12 mouse cellular contexts compared by ENCODE assay signal in the genomic region with DNA sequence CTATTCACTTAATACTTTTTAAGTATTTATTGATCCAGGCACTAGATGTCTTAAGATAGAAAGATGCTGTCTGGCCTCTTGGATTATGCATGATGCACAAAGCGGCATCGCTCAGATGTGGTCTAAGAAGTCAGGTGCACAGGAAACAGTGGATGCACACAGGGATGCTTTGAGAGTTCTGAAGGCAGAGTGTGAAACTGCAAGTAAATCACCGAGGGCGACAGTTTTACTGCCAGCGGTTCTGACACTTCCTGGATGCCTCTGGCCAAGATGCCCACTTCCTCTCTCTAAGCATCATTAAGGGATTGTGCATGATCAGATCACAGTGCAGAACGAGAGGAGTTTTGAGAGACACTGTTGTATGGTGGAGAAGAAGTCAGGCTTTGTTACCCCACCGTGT. TPM values are rescaled to one million over a fixed set of nuclear protein-coding genes. Genes with fewer than 3 reads are reported as not detected.
A peak's percentile ranks its signal among the peaks of the same experiment; 100 is the strongest.
DNase-seq lines count a peak whose midpoint lies in the region; ATAC-seq lines count a peak whose summit lies in the region.
"Had no signal": no experiment of that assay in that cellular context is flagged by ENCODE, and none has a peak within 500 bp of the region (broad histone marks: within the 10 kb centered on the region; RNA-seq: fewer than 3 reads in every experiment).

No protein-coding gene starts in this region.

- peak; percentile 29 to 45 for DNase-seq in spleen, postnatal 36 days (ENCODE audit: low spot score in 2 of 2)
- DNase-seq in spleen, postnatal 4 days (ENCODE audit: low spot score in 2 of 2), result no peak
- no peak for DNase-seq in liver, embryonic 11.5 days (ENCODE audit: low spot score)
- no peak for DNase-seq in gastrocnemius, postnatal 36 days
- DNase-seq in hindbrain, embryonic 11.5 days (ENCODE audit: low spot score), result no peak
- DNase-seq: adrenal gland, postnatal 36 days; cerebellum, adult 11 months; right cerebral cortex, postnatal 4 days had no signal

- no peaks in the 10 kb centered on the region for H3K27me3 ChIP-seq in liver, embryonic 11.5 days (replicated peaks; ENCODE audit: control insufficient read depth, insufficient read depth, low read length)
- H3K27me3 ChIP-seq in hindbrain, embryonic 11.5 days (ENCODE audit: control insufficient read depth, insufficient read depth, low read length), result 0 out of 2 replicates have a peak, but pooled peaks cover 2% of the 10 kb centered on the region
- H3K27me3 ChIP-seq: midbrain, embryonic 15.5 days had no signal

- intact Hi-C loops in gastrocnemius, postnatal 36 days (cut with DNase I), result no loop called here

- H3K9ac ChIP-seq in liver, embryonic 11.5 days (ENCODE audit: low read depth, low read length), result no peak overlapping the region
- H3K9ac ChIP-seq in hindbrain, embryonic 11.5 days (ENCODE audit: low read depth, low read length), result no peak overlapping the region
- H3K9ac ChIP-seq: midbrain, embryonic 15.5 days had no signal

- H3K4me2 ChIP-seq in liver, embryonic 11.5 days, result no peak overlapping the region
- H3K4me2 ChIP-seq in hindbrain, embryonic 11.5 days (replicated peaks; ENCODE audit: low read depth, low read length), result no peak overlapping the region
- H3K4me2 ChIP-seq: midbrain, embryonic 15.5 days had no signal

- WGBS in liver, embryonic 11.5 days, result 62% methylated on average over 7 of the region's 7 CpGs
- WGBS in hindbrain, embryonic 11.5 days, result 86% methylated on average over 7 of the region's 7 CpGs

- peaks cover 5% of the 10 kb centered on the region; the same call in 1 of the 2 replicates for H3K4me1 ChIP-seq in liver, embryonic 11.5 days (replicated peaks; ENCODE audit: control insufficient read depth, insufficient read depth, low read length)
- no peaks in the 10 kb centered on the region for H3K4me1 ChIP-seq in hindbrain, embryonic 11.5 days (replicated peaks; ENCODE audit: control insufficient read depth, insufficient read depth, low read length)

- H3K36me3 ChIP-seq in liver, embryonic 11.5 days (ENCODE audit: control insufficient read depth, insufficient read depth, low read length), result no peaks in the 10 kb centered on the region
- H3K36me3 ChIP-seq in hindbrain, embryonic 11.5 days (ENCODE audit: control insufficient read depth, insufficient read depth, low read length), result no peaks in the 10 kb centered on the region
- H3K36me3 ChIP-seq: midbrain, embryonic 15.5 days had no signal

- H3K27ac ChIP-seq in liver, embryonic 11.5 days (ENCODE audit: low read depth, low read length), result no peak overlapping the region
- H3K27ac ChIP-seq in hindbrain, embryonic 11.5 days (ENCODE audit: low read depth, low read length), result no peak overlapping the region
- H3K27ac ChIP-seq: hindbrain, postnatal 0 days; midbrain, embryonic 15.5 days had no signal

- H3K9me3 ChIP-seq in liver, embryonic 11.5 days (ENCODE audit: control insufficient read depth, low read length), result no peaks in the 10 kb centered on the region
- H3K9me3 ChIP-seq in hindbrain, embryonic 11.5 days (ENCODE audit: control insufficient read depth, low read length), result no peaks in the 10 kb centered on the region
- H3K9me3 ChIP-seq: midbrain, embryonic 15.5 days had no signal

- no peak overlapping the region for H3K4me3 ChIP-seq in liver, embryonic 11.5 days (ENCODE audit: low read depth, low read length)
- H3K4me3 ChIP-seq in hindbrain, embryonic 11.5 days (ENCODE audit: low read depth, low read length), result no peak overlapping the region
- H3K4me3 ChIP-seq: midbrain, embryonic 15.5 days had no signal

- ATAC-seq in hematopoietic stem cell, adult 5-6 weeks (replicated peaks in 1 of 2; ENCODE audit: insufficient read depth in 1 of 2, low FRiP score in 2 of 2, low TSS enrichment in 1 of 2, low read depth in 1 of 2, poor library complexity in 2 of 2, severe bottlenecking in 2 of 2), result peak; percentile 83 to 89
- ATAC-seq in neutrophil, adult 5-6 weeks (ENCODE audit: extremely low read depth, insufficient number of reproducible peaks, low FRiP score, poor library complexity, severe bottlenecking), result peak; percentile 46; the same call in 1 of the 2 replicates
- ATAC-seq in liver, embryonic 11.5 days (replicated peaks; ENCODE audit: low FRiP score), result no peak
- ATAC-seq in hindbrain, embryonic 11.5 days (ENCODE audit: low FRiP score), result no peak
- ATAC-seq: hindbrain, postnatal 0 days; midbrain, embryonic 15.5 days had no signal

RNA-seq across cellular contexts. Expression of gene Spata13, which starts 32.5 kb away (rescaled TPM):
- total RNA-seq in hematopoietic stem cell, adult 5-6 weeks (2017), result 33.3 and 40.7 TPM in 2 replicates
- 133 and 137 TPM in 2 replicates for total RNA-seq in neutrophil, adult 5-6 weeks (2017)
- 14.0 and 16.1 TPM in 2 replicates for polyA plus RNA-seq in liver, embryonic 11.5 days (2014; fragmentation: Nextera tagmentation; extraction: Ambion mirVana)
- 1 to 10 TPM; 2.4 to 2.8 TPM for total RNA-seq in gastrocnemius, postnatal 36 days (2021)
- 58.8 and 73.2 TPM in 2 replicates for polyA plus RNA-seq in hindbrain, embryonic 11.5 days (2014; fragmentation: Nextera tagmentation; extraction: Ambion mirVana)

Comparison
In these comparisons a context has a peak if more than half of its experiments do, and no peak if none do; other contexts are left out.
1. DNase-seq: peak in spleen, postnatal 36 days (2 of 2); none in spleen, postnatal 4 days (0 of 2), liver, embryonic 11.5 days (single experiment), gastrocnemius, postnatal 36 days (0 of 2) and hindbrain, embryonic 11.5 days (single experiment).
2. ATAC-seq: peak in hematopoietic stem cell, adult 5-6 weeks (2 of 2) and neutrophil, adult 5-6 weeks (single experiment); none in liver, embryonic 11.5 days (single experiment) and hindbrain, embryonic 11.5 days (single experiment).